Mouse (Mus musculus): ENCODE data around the gene Gm9040. TPM values are rescaled to one million over a fixed set of nuclear protein-coding genes. Genes with fewer than 3 reads are reported as not detected.
"Not testable (repeated sequence)": the region's sequence is repeated elsewhere in the genome, so short reads cannot be mapped to it uniquely, and the experiment has no call there.

The Gm9040 gene
- total and polyA plus RNA-seq, 3 experiments = 0.05 TPM; not detected in 2

DNA sequence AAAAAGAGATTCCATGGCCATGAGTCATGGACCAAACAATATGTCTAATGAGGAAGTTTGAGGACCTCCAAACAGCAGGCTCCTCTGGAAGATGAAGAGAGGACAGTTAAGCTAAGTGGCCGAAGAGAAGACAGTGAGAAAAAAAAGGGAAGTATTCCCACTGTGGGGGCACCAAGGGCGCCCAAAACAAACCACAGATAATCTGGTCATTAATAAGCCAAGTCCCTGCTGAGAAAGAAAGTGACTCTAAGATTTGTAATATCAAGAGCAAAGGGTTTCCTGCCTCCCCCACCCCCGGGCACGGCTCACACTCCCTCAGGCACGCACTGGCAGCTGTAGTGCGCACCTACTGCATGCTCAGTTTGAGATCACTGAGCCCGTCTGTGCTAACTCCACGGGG, 7.7 kb downstream of the Gm9040 start:
- no peak for TF ChIP-seq GATA1 (IDR thresholded peaks at IDR 0.05; ENCODE audit: borderline replicate concordance, low read length)
- TF ChIP-seq TAL1 (conservative IDR thresholded peaks at IDR 0.05; ENCODE audit: low read depth, low read length) = no peak
- no peak for TF ChIP-seq CTCF (IDR thresholded peaks at IDR 0.05; ENCODE audit: low read depth, low read length)
- no peak for TF ChIP-seq GATA2 (IDR thresholded peaks at IDR 0.05; ENCODE audit: borderline replicate concordance, low read depth, low read length)
- no peak for TF ChIP-seq POLR2AphosphoS5 (IDR thresholded peaks at IDR 0.05; ENCODE audit: insufficient replicate concordance, low read depth, low read length)
- Histone ChIP-seq H3K4me3 (ENCODE audit: low read depth, low read length) (no peak overlapping the region), H3K4me1 (ENCODE audit: insufficient read depth, low read depth, low read length) (no peaks in the 10 kb centered on the region), H3K27me3 (ENCODE audit: insufficient read depth, low read length) (no peaks in the 10 kb centered on the region), H3K36me3 (replicated peaks) (no peaks in the 10 kb centered on the region), H3K9me3 (replicated peaks) (peaks cover 34% of the 10 kb centered on the region)
- DNase-seq (ENCODE audit: low spot score) = no peak
- ATAC-seq (ENCODE audit: extremely low read depth, insufficient number of reproducible peaks, low FRiP score, poor library complexity, severe bottlenecking) = no peak

DNA sequence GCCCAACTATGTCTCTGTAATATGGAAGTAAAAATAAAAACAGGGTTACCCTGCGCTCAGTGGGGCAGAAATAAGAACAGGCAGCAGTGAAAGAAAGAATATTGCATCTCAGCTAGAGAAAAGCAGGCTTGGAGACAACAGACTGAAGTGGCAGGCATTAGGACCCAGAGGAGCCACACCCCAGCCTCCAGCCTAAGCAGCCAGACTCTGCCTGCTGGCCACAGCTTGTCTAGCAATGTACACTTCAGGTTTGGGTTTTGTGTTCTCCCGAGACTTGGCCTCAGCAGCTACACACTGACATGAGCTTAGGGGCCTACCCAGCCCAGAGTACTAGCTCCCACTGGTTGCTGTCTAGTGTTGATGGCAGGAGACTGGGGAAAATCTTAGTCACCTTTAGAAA, 24.6 kb downstream of the Gm9040 start:
- not testable (repeated sequence) for DNase-seq (ENCODE audit: low spot score); H3K27me3 ChIP-seq (ENCODE audit: insufficient read depth, low read length); ATAC-seq (ENCODE audit: extremely low read depth, insufficient number of reproducible peaks, low FRiP score, poor library complexity, severe bottlenecking)

DNA sequence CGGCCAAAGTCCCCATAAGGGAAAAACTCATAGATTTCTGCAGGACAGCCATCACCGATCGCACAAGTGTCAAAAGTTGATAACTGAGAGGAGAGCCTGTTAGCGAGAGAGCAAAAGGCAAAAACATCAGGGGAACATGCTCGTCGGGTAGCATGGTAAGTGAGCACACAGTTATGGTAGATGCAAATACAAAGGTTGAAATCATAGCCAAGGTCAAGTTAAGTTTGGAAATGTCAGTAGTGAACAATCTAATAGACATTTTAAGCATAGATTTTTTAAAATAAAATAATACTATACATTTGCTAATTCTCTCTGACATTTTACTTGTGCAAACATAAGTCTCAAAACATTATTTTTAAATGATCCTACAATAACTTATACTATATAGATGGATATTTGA, 31.8 kb downstream of the Gm9040 start, which contains the start of gene Iltifb:
Gene Iltifb, minus strand, starts transcription at position 101 of the 400 bp plus-strand sequence.
- DNase-seq (ENCODE audit: low spot score) = no peak
- Histone ChIP-seq H3K9me3 (replicated peaks) (0 out of 2 replicates have a peak, but pooled peaks cover 4% of the 10 kb centered on the region), H3K36me3 (replicated peaks) (no peaks in the 10 kb centered on the region), H3K27me3 (ENCODE audit: insufficient read depth, low read length) (no peaks in the 10 kb centered on the region), H3K4me3 (ENCODE audit: low read depth, low read length) (no peak within 1 kb of the TSS), H3K4me1 (ENCODE audit: insufficient read depth, low read depth, low read length) (no peaks in the 10 kb centered on the region)
- no peak for ATAC-seq (ENCODE audit: extremely low read depth, insufficient number of reproducible peaks, low FRiP score, poor library complexity, severe bottlenecking)
- TF ChIP-seq GATA2 (IDR thresholded peaks at IDR 0.05; ENCODE audit: borderline replicate concordance, low read depth, low read length) = no peak
- TF ChIP-seq GATA1 (IDR thresholded peaks at IDR 0.05; ENCODE audit: borderline replicate concordance, low read length) = no peak
- no peak for TF ChIP-seq TAL1 (conservative IDR thresholded peaks at IDR 0.05; ENCODE audit: low read depth, low read length)
- no peak for TF ChIP-seq CTCF (IDR thresholded peaks at IDR 0.05; ENCODE audit: low read depth, low read length)
- TF ChIP-seq POLR2AphosphoS5 (IDR thresholded peaks at IDR 0.05; ENCODE audit: insufficient replicate concordance, low read depth, low read length) = no peak

More for the DNA sequence above, 24.6 kb downstream of the Gm9040 start:
- H3K9me3 ChIP-seq (replicated peaks) = peaks cover 13% of the 10 kb centered on the region
- H3K4me1 ChIP-seq (ENCODE audit: insufficient read depth, low read depth, low read length); H3K4me3 ChIP-seq (ENCODE audit: low read depth, low read length); H3K36me3 ChIP-seq (replicated peaks): not testable (repeated sequence)

DNA sequence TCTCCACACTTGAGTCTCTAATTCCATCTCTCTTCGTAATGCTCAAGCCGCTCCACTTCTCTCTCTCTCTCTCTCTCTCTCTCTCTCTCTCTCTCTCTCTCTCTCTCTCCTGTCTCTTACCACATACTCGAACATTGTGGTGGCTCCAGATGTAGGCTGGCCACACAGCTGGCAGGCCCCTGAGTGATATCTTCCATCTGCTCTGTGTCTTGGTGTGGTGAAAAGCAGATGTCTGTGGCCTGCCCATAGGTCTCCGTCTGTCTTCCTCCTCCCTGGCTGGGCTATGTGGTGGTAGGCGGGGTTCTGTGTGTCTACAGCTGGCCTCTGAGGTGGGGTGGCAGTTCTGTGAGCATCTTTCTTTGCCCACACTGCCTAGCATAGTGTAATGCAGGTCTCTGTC, 43.8 kb downstream of the Gm9040 start:
- H3K36me3 ChIP-seq (replicated peaks); H3K27me3 ChIP-seq (ENCODE audit: insufficient read depth, low read length); H3K4me3 ChIP-seq (ENCODE audit: low read depth, low read length); ATAC-seq (ENCODE audit: extremely low read depth, insufficient number of reproducible peaks, low FRiP score, poor library complexity, severe bottlenecking); H3K9me3 ChIP-seq (replicated peaks); DNase-seq (ENCODE audit: low spot score); H3K4me1 ChIP-seq (ENCODE audit: insufficient read depth, low read depth, low read length): not testable (repeated sequence)

DNA sequence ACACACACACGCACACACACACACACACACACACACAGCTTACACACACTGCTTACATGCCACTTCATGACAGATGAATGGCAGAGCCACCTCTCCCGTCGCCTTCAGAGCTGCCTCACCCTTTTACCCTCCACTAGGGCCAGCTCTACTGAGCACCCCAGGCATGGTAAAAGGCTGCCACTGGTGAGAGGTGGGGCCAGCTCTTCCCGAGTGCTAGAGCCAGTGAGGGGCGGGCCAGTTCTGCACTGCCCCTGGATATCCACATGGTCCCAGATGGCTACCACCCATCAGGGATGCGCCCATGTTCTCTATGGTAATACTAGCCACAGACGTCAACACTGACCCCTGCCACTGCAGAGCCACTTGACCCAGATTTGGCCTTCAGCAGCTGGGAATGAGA, 44.2 kb downstream of the Gm9040 start:
- not testable (repeated sequence) for DNase-seq (ENCODE audit: low spot score); ATAC-seq (ENCODE audit: extremely low read depth, insufficient number of reproducible peaks, low FRiP score, poor library complexity, severe bottlenecking); H3K4me1 ChIP-seq (ENCODE audit: insufficient read depth, low read depth, low read length); H3K9me3 ChIP-seq (replicated peaks); H3K36me3 ChIP-seq (replicated peaks); H3K27me3 ChIP-seq (ENCODE audit: insufficient read depth, low read length); H3K4me3 ChIP-seq (ENCODE audit: low read depth, low read length)

DNA sequence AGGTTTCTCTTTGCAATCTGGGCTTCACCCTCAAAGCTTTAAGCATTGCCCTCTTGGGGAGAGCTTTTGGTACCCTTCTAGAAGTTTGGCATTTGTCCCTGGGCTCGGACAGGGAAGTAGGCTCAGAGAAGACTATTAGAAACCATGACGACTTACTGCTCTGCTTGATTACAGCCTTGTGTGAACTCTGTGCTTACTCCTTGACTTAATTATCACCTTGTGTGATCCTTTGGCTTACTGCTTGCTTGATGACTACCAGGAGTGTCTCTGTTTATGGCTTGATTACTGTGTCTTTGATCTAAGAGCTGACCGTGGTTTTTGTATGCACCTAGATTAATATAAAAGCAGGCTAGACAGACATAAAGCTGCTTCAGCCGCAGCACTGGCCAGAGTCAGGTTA, 48.7 kb downstream of the Gm9040 start:
- not testable (repeated sequence) for H3K9me3 ChIP-seq (replicated peaks); H3K4me1 ChIP-seq (ENCODE audit: insufficient read depth, low read depth, low read length); H3K27me3 ChIP-seq (ENCODE audit: insufficient read depth, low read length); ATAC-seq (ENCODE audit: extremely low read depth, insufficient number of reproducible peaks, low FRiP score, poor library complexity, severe bottlenecking); H3K36me3 ChIP-seq (replicated peaks); DNase-seq (ENCODE audit: low spot score); H3K4me3 ChIP-seq (ENCODE audit: low read depth, low read length)

Other genes starting within 250 kb of the Gm9040 start
- gene Mdm1, start 185.2 kb downstream of the Gm9040 start, total RNA-seq (2014; fragmentation: Nextera tagmentation) = 17.4 and 19.6 TPM in 2 replicates
- gene Mdm1, start 185.2 kb downstream of the Gm9040 start, total RNA-seq (2017) = 30.2 and 30.6 TPM in 2 replicates
- gene Mdm1, start 185.2 kb downstream of the Gm9040 start, polyA plus RNA-seq (2012) = 14.9 and 17.1 TPM in 2 replicates
- gene Il22, start 122.0 kb downstream of the Gm9040 start, total RNA-seq (2014; fragmentation: Nextera tagmentation) = not detected in 2 replicates
- not detected in 2 replicates for gene Il22, start 122.0 kb downstream of the Gm9040 start, total RNA-seq (2017)
- gene Il22, start 122.0 kb downstream of the Gm9040 start, polyA plus RNA-seq (2012) = not detected in 2 replicates
- not detected in 2 replicates for gene Gm32717, start 86.2 kb downstream of the Gm9040 start, total RNA-seq (2014; fragmentation: Nextera tagmentation)
- gene Gm32717, start 86.2 kb downstream of the Gm9040 start, total RNA-seq (2017) = 0.17 TPM in 1 of 2 replicates, not detected in the other
- not detected in 2 replicates for gene Gm32717, start 86.2 kb downstream of the Gm9040 start, polyA plus RNA-seq (2012)
- not detected in 2 replicates for gene Gm32802, start 68.3 kb downstream of the Gm9040 start, total RNA-seq (2014; fragmentation: Nextera tagmentation)
- gene Gm32802, start 68.3 kb downstream of the Gm9040 start, total RNA-seq (2017) = 0.17 TPM in 1 of 2 replicates, not detected in the other
- gene Gm32802, start 68.3 kb downstream of the Gm9040 start, polyA plus RNA-seq (2012) = not detected in 2 replicates
- not detected in 2 replicates for gene Iltifb, start 31.9 kb downstream of the Gm9040 start, total RNA-seq (2014; fragmentation: Nextera tagmentation)
- not detected in 2 replicates for gene Iltifb, start 31.9 kb downstream of the Gm9040 start, total RNA-seq (2017)
- gene Iltifb, start 31.9 kb downstream of the Gm9040 start, polyA plus RNA-seq (2012) = not detected in 2 replicates
- not detected in 2 replicates for gene Gm9044, start 5.4 kb upstream of the Gm9040 start, total RNA-seq (2014; fragmentation: Nextera tagmentation)
- 0.05 and 0.12 TPM in 2 replicates for gene Gm9044, start 5.4 kb upstream of the Gm9040 start, total RNA-seq (2017)
- gene Gm9044, start 5.4 kb upstream of the Gm9040 start, polyA plus RNA-seq (2012) = not detected in 2 replicates
- not detected in 2 replicates for gene Gm9045, start 10.9 kb upstream of the Gm9040 start, total RNA-seq (2014; fragmentation: Nextera tagmentation)
- gene Gm9045, start 10.9 kb upstream of the Gm9040 start, total RNA-seq (2017) = 0.22 TPM in 1 of 2 replicates, not detected in the other
- 0.03 TPM in 1 of 2 replicates, not detected in the other for gene Gm9045, start 10.9 kb upstream of the Gm9040 start, polyA plus RNA-seq (2012)
- not detected in 2 replicates for gene Gm9046, start 16.3 kb upstream of the Gm9040 start, total RNA-seq (2014; fragmentation: Nextera tagmentation)
- 0.05 TPM in 1 of 2 replicates, not detected in the other for gene Gm9046, start 16.3 kb upstream of the Gm9040 start, total RNA-seq (2017)
- gene Gm9046, start 16.3 kb upstream of the Gm9040 start, polyA plus RNA-seq (2012) = not detected in 2 replicates
- not detected in 2 replicates for gene Gm9048, start 21.7 kb upstream of the Gm9040 start, total RNA-seq (2014; fragmentation: Nextera tagmentation)
- not detected in 2 replicates for gene Gm9048, start 21.7 kb upstream of the Gm9040 start, total RNA-seq (2017)
- not detected in 2 replicates for gene Gm9048, start 21.7 kb upstream of the Gm9040 start, polyA plus RNA-seq (2012)
- gene Gm9049, start 27.1 kb upstream of the Gm9040 start, total RNA-seq (2014; fragmentation: Nextera tagmentation) = not detected in 2 replicates
- 0.22 TPM in 1 of 2 replicates, not detected in the other for gene Gm9049, start 27.1 kb upstream of the Gm9040 start, total RNA-seq (2017)
- gene Gm9049, start 27.1 kb upstream of the Gm9040 start, polyA plus RNA-seq (2012) = 0.03 TPM in 1 of 2 replicates, not detected in the other
- gene Ifng, start 114.1 kb upstream of the Gm9040 start, total RNA-seq (2014; fragmentation: Nextera tagmentation) = not detected in 2 replicates
- gene Ifng, start 114.1 kb upstream of the Gm9040 start, total RNA-seq (2017) = not detected in 2 replicates
- not detected in 2 replicates for gene Ifng, start 114.1 kb upstream of the Gm9040 start, polyA plus RNA-seq (2012)